Mouse (Mus musculus) thymus, adult 2 months (tissue): ENCODE measurements around the gene Nectin1. TPM values are rescaled to one million over a fixed set of nuclear protein-coding genes. Genes with fewer than 3 reads are reported as not detected.

Experiments
- DNase-seq: peaks from one replicate; pipeline ENCODE4 v3.0.0; 2021
- H3K27ac ChIP-seq: fragments of 200-500 bp; 2 replicates; pipeline ENCODE4 v1.5.1; 2012; ENCODE audit warnings: low read length, control low read depth; ENCODE audit not compliant: control insufficient read depth, insufficient read depth
- H3K27me3 ChIP-seq: fragments of 200-500 bp; 2 replicates; pipeline ENCODE4 v1.6.1; 2012; ENCODE audit warnings: mild to moderate bottlenecking, low read length, moderate library complexity, mixed read lengths; ENCODE audit not compliant: control insufficient read depth, insufficient read depth
- H3K36me3 ChIP-seq: fragments of 200-500 bp; 2 replicates; pipeline ENCODE4 v1.6.1; 2012; ENCODE audit warnings: mild to moderate bottlenecking, low read length, moderate library complexity; ENCODE audit not compliant: control insufficient read depth, insufficient read depth
- H3K4me1 ChIP-seq: fragments of 200-500 bp; replicated peaks from 2 replicates; pipeline ENCODE4 v1.6.1; 2012; ENCODE audit warnings: low read length; ENCODE audit not compliant: control insufficient read depth, insufficient read depth
- H3K4me3 ChIP-seq: fragments of 200-500 bp; 2 replicates; pipeline ENCODE4 v1.5.1; 2012; ENCODE audit warnings: mild to moderate bottlenecking, low read length, control low read depth, moderate library complexity; ENCODE audit not compliant: control insufficient read depth, insufficient read depth
- CTCF ChIP-seq: fragments of 200-500 bp; IDR thresholded peaks from 2 replicates; pipeline ENCODE4 v1.5.1; 2012; ENCODE audit warnings: mild to moderate bottlenecking, control low read depth, low read length, moderate library complexity, borderline replicate concordance; ENCODE audit not compliant: control insufficient read depth, poor library complexity, insufficient read depth; ENCODE audit errors: extremely low read depth
- POLR2A ChIP-seq: fragments of 200-500 bp; IDR thresholded peaks from 2 replicates; pipeline ENCODE4 v1.6.1; 2012; ENCODE audit warnings: mild to moderate bottlenecking, low read length, control low read depth, moderate library complexity; ENCODE audit not compliant: control insufficient read depth, poor library complexity, insufficient read depth; ENCODE audit errors: extremely low read depth
- WGBS: fragments of 180-500 bp; shearing (Covaris S2); methylation state at CpG from one replicate; pipeline ENCODE4 v1.1.7; 2018; 5-methylcytosine and 5-hydroxymethylcytosine counted together
- polyA plus RNA-seq: library from polyadenylated mRNA; depleted of rRNA; stranded (reverse); fragments of >200 nt; gene quantifications from 2 replicates; pipeline ENCODE4 v1.2.3, GENCODE M21; 2012

The Nectin1 gene
- polyA plus RNA-seq, 1 experiment = 23.3 TPM

GRCm38 (mm10) chr9:43780883-43781282 is 37.1 kb downstream of the Nectin1 start:
- H3K36me3 ChIP-seq = no peaks in the 10 kb centered on the region
- no peak overlapping the region for H3K4me3 ChIP-seq
- H3K4me1 ChIP-seq = peaks cover 4% of the 10 kb centered on the region; the same call in 1 of the 2 replicates
- H3K27ac ChIP-seq = no peak overlapping the region
- H3K27me3 ChIP-seq = no peaks in the 10 kb centered on the region
- no peak for TF ChIP-seq CTCF
- no peak for TF ChIP-seq POLR2A
- WGBS = 88% methylated on average over 8 of the region's 8 CpGs
- no peak for DNase-seq

GRCm38 (mm10) chr9:43782401-43782800 is 38.6 kb downstream of the Nectin1 start:
- H3K27ac ChIP-seq = no peak overlapping the region
- no peak overlapping the region for H3K4me3 ChIP-seq
- peaks cover 4% of the 10 kb centered on the region; the same call in 1 of the 2 replicates for H3K4me1 ChIP-seq
- no peaks in the 10 kb centered on the region for H3K36me3 ChIP-seq
- 84% methylated on average over 5 of the region's 5 CpGs for WGBS
- no peaks in the 10 kb centered on the region for H3K27me3 ChIP-seq
- no peak for DNase-seq
- no peak for TF ChIP-seq CTCF
- TF ChIP-seq POLR2A = no peak

GRCm38 (mm10) chr9:43783959-43784358 is 40.2 kb downstream of the Nectin1 start:
- no peak for DNase-seq
- no peaks in the 10 kb centered on the region for H3K36me3 ChIP-seq
- H3K27ac ChIP-seq = no peak overlapping the region
- no peaks in the 10 kb centered on the region for H3K27me3 ChIP-seq
- H3K4me1 ChIP-seq = peaks cover 4% of the 10 kb centered on the region; the same call in 1 of the 2 replicates
- TF ChIP-seq CTCF = no peak
- 26% methylated on average over 3 of the region's 3 CpGs for WGBS
- H3K4me3 ChIP-seq = no peak overlapping the region

GRCm38 (mm10) chr9:43784841-43785240 is 41.1 kb downstream of the Nectin1 start:
- no peak for TF ChIP-seq CTCF
- TF ChIP-seq POLR2A = no peak
- Histone ChIP-seq H3K27me3 (no peaks in the 10 kb centered on the region), H3K27ac (no peak overlapping the region), H3K4me1 (peaks cover 4% of the 10 kb centered on the region; the same call in 1 of the 2 replicates), H3K36me3 (no peaks in the 10 kb centered on the region), H3K4me3 (no peak overlapping the region)
- no peak for DNase-seq
- 86% methylated on average over 13 of the region's 13 CpGs for WGBS

- no peak overlapping the region for H3K4me3 ChIP-seq
- peaks cover 4% of the 10 kb centered on the region; the same call in 1 of the 2 replicates for H3K4me1 ChIP-seq
- no peaks in the 10 kb centered on the region for H3K27me3 ChIP-seq
- 76% methylated on average over 4 of the region's 4 CpGs for WGBS
- DNase-seq = no peak
- H3K36me3 ChIP-seq = no peaks in the 10 kb centered on the region
- TF ChIP-seq CTCF (no peak), POLR2A (no peak)
- H3K27ac ChIP-seq = no peak overlapping the region
These were observed 43.8 kb downstream of the Nectin1 start for GRCm38 (mm10) chr9:43787591-43787990.

- no peak for TF ChIP-seq CTCF
- TF ChIP-seq POLR2A = no peak
- 93% methylated on average over 9 of the region's 9 CpGs for WGBS
These were observed 48.9 kb downstream of the Nectin1 start for GRCm38 (mm10) chr9:43792681-43793080.

GRCm38 (mm10) chr9:43793411-43793810 is 49.6 kb downstream of the Nectin1 start:
- 90% methylated on average over 3 of the region's 3 CpGs for WGBS
- Histone ChIP-seq H3K4me3 (no peak overlapping the region), H3K27ac (no peak overlapping the region), H3K4me1 (no peaks in the 10 kb centered on the region), H3K36me3 (no peaks in the 10 kb centered on the region), H3K27me3 (no peaks in the 10 kb centered on the region)
- no peak for DNase-seq
- TF ChIP-seq CTCF (no peak), POLR2A (no peak)

More at GRCm38 (mm10) chr9:43792681-43793080, 48.9 kb downstream of the Nectin1 start:
- Histone ChIP-seq H3K27ac (no peak overlapping the region), H3K4me1 (no peaks in the 10 kb centered on the region), H3K4me3 (no peak overlapping the region), H3K27me3 (no peaks in the 10 kb centered on the region), H3K36me3 (no peaks in the 10 kb centered on the region)
- DNase-seq = no peak
